Mouse (Mus musculus) lung, embryonic 16.5 days (tissue): ENCODE measurements at regions not wholly inside any gene's neighbourhood (a gene's known extent, or its start where the extent isn't known, plus 50 kb on each side); places are given as distances from the start of the nearest gene placed in this dataset.

Source experiments
- ATAC-seq: fragments of 200-750 bp; cut with Nextera tagmentation; 2 replicates; pipeline ENCODE4 v1.8.0; 2017; ENCODE audit warnings: low read depth, mild to moderate bottlenecking, moderate library complexity
- H3K27ac ChIP-seq: fragments of 300-500 bp; sonication (generic); 2 replicates; pipeline ENCODE4 v1.5.1; 2014; ENCODE audit warnings: mild to moderate bottlenecking, control low read depth, low read length
- H3K27me3 ChIP-seq: fragments of 300-500 bp; sonication (generic); 2 replicates; pipeline ENCODE4 v1.6.1; 2014; ENCODE audit warnings: low read depth, low read length, mixed read lengths; ENCODE audit not compliant: control insufficient read depth, insufficient read depth
- H3K36me3 ChIP-seq: fragments of 300-500 bp; sonication (generic); 2 replicates; pipeline ENCODE4 v1.6.1; 2014; ENCODE audit warnings: low read length; ENCODE audit not compliant: control insufficient read depth, insufficient read depth
- H3K4me1 ChIP-seq: fragments of 300-500 bp; sonication (generic); replicated peaks from 2 replicates; pipeline ENCODE4 v1.6.1; 2014; ENCODE audit warnings: low read length, mixed read lengths; ENCODE audit not compliant: control insufficient read depth, insufficient read depth
- H3K4me2 ChIP-seq: fragments of 300-500 bp; sonication (generic); 2 replicates; pipeline ENCODE4 v1.6.1; 2014; ENCODE audit warnings: low read depth, low read length, control low read depth
- H3K4me3 ChIP-seq: fragments of 300-500 bp; sonication (generic); 2 replicates; pipeline ENCODE4 v1.5.1; 2014; ENCODE audit warnings: mild to moderate bottlenecking, low read length, control low read depth
- H3K9ac ChIP-seq: fragments of 300-500 bp; sonication (generic); 2 replicates; pipeline ENCODE4 v1.6.1; 2014; ENCODE audit warnings: low read length, control low read depth
- H3K9me3 ChIP-seq: fragments of 300-500 bp; sonication (generic); 2 replicates; pipeline ENCODE4 v1.6.1; 2016; ENCODE audit warnings: low read length; ENCODE audit not compliant: control insufficient read depth
- WGBS: fragments of 180-500 bp; shearing (Covaris S2); extraction: QIAGEN DNeasy Blood & Tissue Kit; methylation state at CpG from one replicate; pipeline ENCODE4 v1.1.7; 2014; 5-methylcytosine and 5-hydroxymethylcytosine counted together

GRCm38 (mm10) chr2:116704705-116705104 is 173.8 kb upstream of the Tmco5 start:
- no peak overlapping the region for H3K4me3 ChIP-seq
- H3K36me3 ChIP-seq, result no peaks in the 10 kb centered on the region
- no peaks in the 10 kb centered on the region for H3K9me3 ChIP-seq
- H3K4me2 ChIP-seq, result no peak overlapping the region
- H3K27ac ChIP-seq, result no peak overlapping the region
- no peak for ATAC-seq
- no peaks in the 10 kb centered on the region for H3K4me1 ChIP-seq
- no peak overlapping the region for H3K9ac ChIP-seq
- no peaks in the 10 kb centered on the region for H3K27me3 ChIP-seq

GRCm38 (mm10) chr2:116709608-116710007 is 168.9 kb upstream of the Tmco5 start:
- WGBS, result 48% methylated on average over 4 of the region's 4 CpGs
- no peak for ATAC-seq

GRCm38 (mm10) chr2:116716529-116717201 is 161.8 kb upstream of the Tmco5 start:
- 70% methylated on average over 9 of the region's 9 CpGs for WGBS
- Histone ChIP-seq H3K4me3 (no peak overlapping the region), H3K27ac (no peak overlapping the region), H3K9me3 (no peaks in the 10 kb centered on the region), H3K4me2 (no peak overlapping the region), H3K27me3 (no peaks in the 10 kb centered on the region), H3K9ac (no peak overlapping the region), H3K36me3 (no peaks in the 10 kb centered on the region), H3K4me1 (no peaks in the 10 kb centered on the region)
- no peak for ATAC-seq

More at GRCm38 (mm10) chr2:116709608-116710007, 168.9 kb upstream of the Tmco5 start:
- no peak overlapping the region for H3K4me2 ChIP-seq
- no peaks in the 10 kb centered on the region for H3K9me3 ChIP-seq
- H3K27ac ChIP-seq, result no peak overlapping the region
- H3K4me1 ChIP-seq, result no peaks in the 10 kb centered on the region
- H3K27me3 ChIP-seq, result no peaks in the 10 kb centered on the region
- H3K4me3 ChIP-seq, result no peak overlapping the region
- no peak overlapping the region for H3K9ac ChIP-seq
- H3K36me3 ChIP-seq, result no peaks in the 10 kb centered on the region

GRCm38 (mm10) chr2:116718637-116719036 is 159.9 kb upstream of the Tmco5 start:
- Histone ChIP-seq H3K4me1 (no peaks in the 10 kb centered on the region), H3K27ac (no peak overlapping the region), H3K4me3 (no peak overlapping the region), H3K27me3 (no peaks in the 10 kb centered on the region), H3K9ac (no peak overlapping the region), H3K36me3 (no peaks in the 10 kb centered on the region), H3K9me3 (no peaks in the 10 kb centered on the region), H3K4me2 (no peak overlapping the region)
- ATAC-seq, result no peak
- WGBS, result 78% methylated on average over 5 of the region's 5 CpGs

GRCm38 (mm10) chr2:116727591-116727990 is 150.9 kb upstream of the Tmco5 start:
- no peaks in the 10 kb centered on the region for H3K4me1 ChIP-seq
- H3K27ac ChIP-seq, result no peak overlapping the region
- no peak overlapping the region for H3K9ac ChIP-seq
- H3K9me3 ChIP-seq, result no peaks in the 10 kb centered on the region
- H3K4me2 ChIP-seq, result no peak overlapping the region
- no peak overlapping the region for H3K4me3 ChIP-seq
- WGBS, result 40% methylated on average over 1 of the region's 1 CpGs
- no peak for ATAC-seq
- no peaks in the 10 kb centered on the region for H3K27me3 ChIP-seq
- no peaks in the 10 kb centered on the region for H3K36me3 ChIP-seq

GRCm38 (mm10) chr2:116735702-116736101 is 142.8 kb upstream of the Tmco5 start:
- Histone ChIP-seq H3K4me1 (peaks cover 5% of the 10 kb centered on the region; the same call in 1 of the 2 replicates), H3K27ac (no peak overlapping the region), H3K9ac (no peak overlapping the region), H3K4me3 (no peak overlapping the region), H3K36me3 (no peaks in the 10 kb centered on the region), H3K27me3 (no peaks in the 10 kb centered on the region), H3K4me2 (no peak overlapping the region), H3K9me3 (no peaks in the 10 kb centered on the region)
- 4% methylated on average over 3 of the region's 3 CpGs for WGBS
- peak; percentile 79 for ATAC-seq

- ATAC-seq, result no peak
- no peak overlapping the region for H3K4me3 ChIP-seq
- H3K36me3 ChIP-seq, result no peaks in the 10 kb centered on the region
- H3K4me1 ChIP-seq, result no peaks in the 10 kb centered on the region
- H3K9me3 ChIP-seq, result no peaks in the 10 kb centered on the region
- H3K27me3 ChIP-seq, result no peaks in the 10 kb centered on the region
- no peak overlapping the region for H3K27ac ChIP-seq
- H3K4me2 ChIP-seq, result no peak overlapping the region
- WGBS, result 38% methylated on average over 15 of the region's 15 CpGs
- H3K9ac ChIP-seq, result no peak overlapping the region
These were observed 109.9 kb upstream of the Tmco5 start for GRCm38 (mm10) chr2:116768459-116769047.

- no peaks in the 10 kb centered on the region for H3K4me1 ChIP-seq
- H3K36me3 ChIP-seq, result no peaks in the 10 kb centered on the region
- 74% methylated on average over 4 of the region's 4 CpGs for WGBS
- H3K9me3 ChIP-seq, result no peaks in the 10 kb centered on the region
- H3K27me3 ChIP-seq, result no peaks in the 10 kb centered on the region
- H3K4me3 ChIP-seq, result no peak overlapping the region
- no peak for ATAC-seq
- H3K4me2 ChIP-seq, result no peak overlapping the region
- H3K27ac ChIP-seq, result no peak overlapping the region
- H3K9ac ChIP-seq, result no peak overlapping the region
These were observed 109.3 kb upstream of the Tmco5 start for GRCm38 (mm10) chr2:116769186-116769585.

GRCm38 (mm10) chr2:116772569-116772968 is 105.9 kb upstream of the Tmco5 start:
- no peaks in the 10 kb centered on the region for H3K9me3 ChIP-seq
- no peak overlapping the region for H3K27ac ChIP-seq
- no peaks in the 10 kb centered on the region for H3K4me1 ChIP-seq
- no peak overlapping the region for H3K9ac ChIP-seq
- 87% methylated on average over 6 of the region's 6 CpGs for WGBS
- H3K36me3 ChIP-seq, result no peaks in the 10 kb centered on the region
- H3K27me3 ChIP-seq, result no peaks in the 10 kb centered on the region
- H3K4me3 ChIP-seq, result no peak overlapping the region
- no peak for ATAC-seq
- H3K4me2 ChIP-seq, result no peak overlapping the region
